Mouse (Mus musculus) testis, adult 2 months (tissue): ENCODE data around the gene Gm4787.

Source experiments
- CTCF ChIP-seq: fragments of 200-500 bp; IDR thresholded peaks from 2 replicates; pipeline ENCODE4 v1.5.1; 2012; ENCODE audit warnings: low read depth, mild to moderate bottlenecking, inconsistent platforms, low read length, moderate library complexity; ENCODE audit not compliant: control insufficient read depth, insufficient read depth, insufficient replicate concordance
- POLR2A ChIP-seq: fragments of 200-500 bp; IDR thresholded peaks from 2 replicates; pipeline ENCODE4 v1.6.1; 2012; ENCODE audit warnings: low read depth, mild to moderate bottlenecking, inconsistent platforms, low read length, moderate library complexity; ENCODE audit not compliant: control insufficient read depth

GRCm38 (mm10) chr12:81408966-81409365, 29.7 kb upstream of the Gm4787 start:
- TF ChIP-seq POLR2A (no peak), CTCF (no peak)
